Mouse (Mus musculus) thymus, adult 2 months (tissue): ENCODE data around the gene Arhgef11.

ENCODE experiments used
- CTCF ChIP-seq: fragments of 200-500 bp; IDR thresholded peaks from 2 replicates; pipeline ENCODE4 v1.5.1; 2012; ENCODE audit warnings: mild to moderate bottlenecking, control low read depth, low read length, moderate library complexity, borderline replicate concordance; ENCODE audit not compliant: control insufficient read depth, poor library complexity, insufficient read depth; ENCODE audit errors: extremely low read depth
- POLR2A ChIP-seq: fragments of 200-500 bp; IDR thresholded peaks from 2 replicates; pipeline ENCODE4 v1.6.1; 2012; ENCODE audit warnings: mild to moderate bottlenecking, low read length, control low read depth, moderate library complexity; ENCODE audit not compliant: control insufficient read depth, poor library complexity, insufficient read depth; ENCODE audit errors: extremely low read depth

DNA sequence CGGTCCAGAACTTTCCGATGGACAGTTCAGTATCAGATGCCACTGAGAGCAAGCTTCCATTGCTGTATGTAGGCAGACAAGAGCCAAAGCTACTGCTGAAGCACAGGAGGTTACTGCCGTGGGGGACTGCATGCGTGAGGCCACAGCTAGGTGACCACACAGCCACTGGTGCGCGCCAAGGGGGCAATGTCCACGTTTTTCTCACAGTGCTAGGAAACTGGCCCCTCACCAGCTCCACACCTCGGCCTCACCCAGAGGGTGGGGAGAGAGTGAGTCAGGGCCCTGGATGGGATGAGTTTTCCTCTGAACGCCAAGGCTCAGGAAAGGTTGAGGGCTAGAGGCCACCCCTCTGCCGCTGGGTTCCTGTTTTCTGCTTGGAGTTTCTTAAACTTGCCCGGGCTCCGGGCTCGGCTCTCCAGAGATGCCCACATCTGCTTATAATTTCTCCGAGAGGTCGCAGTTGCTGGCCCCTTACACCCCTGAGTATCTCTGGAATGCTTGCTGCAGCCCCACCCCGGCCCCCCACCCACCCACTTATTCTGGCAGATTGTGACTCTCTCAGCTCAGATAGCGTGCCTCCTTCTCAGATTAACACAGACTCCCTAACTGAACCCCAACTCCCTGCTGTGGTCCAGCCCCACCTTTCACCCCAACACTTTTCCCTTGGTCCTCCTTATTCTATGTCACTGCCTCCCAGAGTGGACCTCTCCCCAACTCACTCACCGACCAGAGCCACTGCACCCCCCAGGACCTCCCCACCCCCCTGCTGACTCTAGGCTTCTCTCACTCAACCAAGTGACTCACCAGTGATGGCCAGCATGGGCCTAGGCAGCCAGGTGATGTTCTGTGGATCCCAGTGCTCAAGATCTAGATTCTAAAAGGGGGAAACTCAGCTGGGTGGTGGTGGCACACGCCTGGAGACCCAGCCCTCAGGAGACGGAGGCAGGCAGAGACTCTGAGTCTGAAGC is 144.3 kb downstream of the Arhgef11 start:
- TF ChIP-seq POLR2A = no peak
- TF ChIP-seq CTCF = no peak
